Mouse (Mus musculus) spleen, adult 2 months (tissue): Measurements from ENCODE around the gene Mtmr11.

Experiments
- CTCF ChIP-seq: fragments of 200-500 bp; IDR thresholded peaks from 2 replicates; pipeline ENCODE4 v1.5.1; 2011; ENCODE audit warnings: mild to moderate bottlenecking, inconsistent platforms; ENCODE audit not compliant: insufficient read depth, insufficient read length, insufficient replicate concordance; ENCODE audit errors: extremely low read depth
- POLR2A ChIP-seq: fragments of 200-500 bp; IDR thresholded peaks from 2 replicates; pipeline ENCODE4 v1.6.1; 2011; ENCODE audit warnings: low read depth, low read length, inconsistent platforms

- TF ChIP-seq CTCF (no peak), POLR2A (no peak)
These were observed 31.2 kb downstream of the Mtmr11 start for GRCm38 (mm10) chr3:96192977-96193376.
